Mouse (Mus musculus) myocyte (in vitro differentiated cells): ENCODE data around the gene Odf3l2. TPM values are rescaled to one million over a fixed set of nuclear protein-coding genes. Genes with fewer than 3 reads are reported as not detected.

Source experiments
- H3K27me3 ChIP-seq: one replicate; pipeline ENCODE4 v1.6.1; 2011; ENCODE audit not compliant: control insufficient read depth, insufficient read depth, insufficient read length
- H3K36me3 ChIP-seq: one replicate; pipeline ENCODE4 v1.6.1; 2011; ENCODE audit not compliant: control insufficient read depth, insufficient read depth
- H3K4me2 ChIP-seq: one replicate; pipeline ENCODE4 v1.6.1; 2011; ENCODE audit warnings: low read depth, control low read depth
- H3K4me3 ChIP-seq: one replicate; pipeline ENCODE4 v1.5.1; 2011; ENCODE audit warnings: mild to moderate bottlenecking, control low read depth, moderate library complexity
- H3K79me2 ChIP-seq: one replicate; pipeline ENCODE4 v1.6.1; 2011; ENCODE audit not compliant: control insufficient read depth, insufficient read depth
- H3ac ChIP-seq: one replicate; pipeline ENCODE4 v1.6.1; 2011; ENCODE audit not compliant: control insufficient read depth, insufficient read length
- CEBPB ChIP-seq: IDR thresholded peaks from 2 replicates; pipeline ENCODE4 v1.6.1; 2011; ENCODE audit warnings: mild to moderate bottlenecking, moderate library complexity; ENCODE audit not compliant: poor library complexity, insufficient read depth, severe bottlenecking
- E2F4 ChIP-seq: IDR thresholded peaks from one replicate; pipeline ENCODE4 v1.6.1; 2011; ENCODE audit warnings: mild to moderate bottlenecking, control low read depth, moderate library complexity; ENCODE audit not compliant: insufficient read depth
- MAX ChIP-seq: IDR thresholded peaks from one replicate; pipeline ENCODE4 v1.6.1; 2011; ENCODE audit warnings: low read depth, mild to moderate bottlenecking, control low read depth
- MYOD1 ChIP-seq, 3 experiments: IDR thresholded peaks; one replicate each; pipeline ENCODE4 v1.6.1; 2011; ENCODE audit warnings: control low read depth in 2 of 3, low read depth in 2 of 3, mild to moderate bottlenecking in 2 of 3, moderate library complexity in 1 of 3; ENCODE audit not compliant: insufficient read length in 2 of 3, control insufficient read depth in 1 of 3
- MYOG ChIP-seq, 3 experiments: IDR thresholded peaks; one replicate each; pipeline ENCODE4 v1.6.1; 2011; ENCODE audit warnings: control low read depth in 2 of 3, low read depth in 2 of 3, mild to moderate bottlenecking in 2 of 3; ENCODE audit not compliant: insufficient read length in 2 of 3, control insufficient read depth in 1 of 3, insufficient read depth in 1 of 3
- POLR2A ChIP-seq: IDR thresholded peaks from one replicate; pipeline ENCODE4 v1.6.1; 2011; ENCODE audit warnings: low read depth, mild to moderate bottlenecking, control low read depth, moderate library complexity; ENCODE audit not compliant: insufficient read length
- POLR2AphosphoS2 ChIP-seq: IDR thresholded peaks from one replicate; pipeline ENCODE4 v1.6.1; 2011; ENCODE audit warnings: low read depth, control low read depth; ENCODE audit not compliant: insufficient read length
- REST ChIP-seq: IDR thresholded peaks from one replicate; pipeline ENCODE4 v1.6.1; 2011; ENCODE audit warnings: mild to moderate bottlenecking, control low read depth, moderate library complexity; ENCODE audit not compliant: insufficient read depth, insufficient read length
- SRF ChIP-seq: IDR thresholded peaks from one replicate; pipeline ENCODE4 v1.6.1; 2011; ENCODE audit warnings: low read depth; ENCODE audit not compliant: control insufficient read depth, insufficient read length
- TCF12 ChIP-seq: IDR thresholded peaks from one replicate; pipeline ENCODE4 v1.6.1; 2011; ENCODE audit warnings: mild to moderate bottlenecking, control low read depth; ENCODE audit not compliant: poor library complexity, insufficient read depth, severe bottlenecking
- TCF3 ChIP-seq: IDR thresholded peaks from one replicate; pipeline ENCODE4 v1.6.1; 2011; ENCODE audit warnings: low read depth, control low read depth; ENCODE audit not compliant: insufficient read length
- USF1 ChIP-seq: IDR thresholded peaks from one replicate; pipeline ENCODE4 v1.6.1; 2011; ENCODE audit warnings: low read depth, mild to moderate bottlenecking, control low read depth, moderate library complexity
- polyA plus RNA-seq: library from polyadenylated mRNA; unstranded; fragments of >200 nt; fragmentation: generic; extraction: Trizol; gene quantifications from one replicate; pipeline ENCODE4 v1.2.1, GENCODE M21; 2012; ENCODE audit warnings: missing spikeins

Gene Odf3l2
- polyA plus RNA-seq, 1 experiment: not detected

- TF ChIP-seq TCF12 (no peak), MYOG (IDR thresholded peaks at IDR 0.05; ENCODE audit: control insufficient read depth in 1 of 3, insufficient read depth in 1 of 3, insufficient read length in 2 of 3, low read depth in 2 of 3) (no peak), SRF (no peak), CEBPB (no peak), E2F4 (no peak), POLR2AphosphoS2 (no peak), USF1 (no peak), POLR2A (no peak), MAX (no peak), TCF3 (no peak), REST (no peak), MYOD1 (IDR thresholded peaks at IDR 0.05; ENCODE audit: control insufficient read depth in 1 of 3, insufficient read length in 2 of 3, low read depth in 2 of 3) (no peak)
- Histone ChIP-seq H3K27me3 (peaks cover 34% of the 10 kb centered on the region), H3K4me2 (no peak overlapping the region), H3K79me2 (no peaks in the 10 kb centered on the region), H3K36me3 (no peaks in the 10 kb centered on the region), H3ac (no peak overlapping the region), H3K4me3 (no peak overlapping the region)
These were observed 50.0 kb downstream of the Odf3l2 start for GRCm38 (mm10) chr10:79595590-79595929.

- H3K27me3 ChIP-seq: peaks cover 30% of the 10 kb centered on the region
These were observed 50.5 kb downstream of the Odf3l2 start for GRCm38 (mm10) chr10:79594872-79595589.

GRCm38 (mm10) chr10:79594111-79594510, 51.4 kb downstream of the Odf3l2 start:
- Histone ChIP-seq H3K36me3 (no peaks in the 10 kb centered on the region), H3K27me3 (peaks cover 29% of the 10 kb centered on the region), H3K4me3 (no peak overlapping the region), H3K4me2 (no peak overlapping the region), H3K79me2 (no peaks in the 10 kb centered on the region), H3ac (no peak overlapping the region)
- no peak for TF ChIP-seq TCF3
- no peak for TF ChIP-seq E2F4
- TF ChIP-seq REST: no peak
- no peak for TF ChIP-seq MAX
- no peak for TF ChIP-seq TCF12
- no peak for TF ChIP-seq POLR2AphosphoS2
- TF ChIP-seq SRF: no peak
- no peak for TF ChIP-seq USF1
- no peak for TF ChIP-seq MYOD1 (IDR thresholded peaks at IDR 0.05; ENCODE audit: control insufficient read depth in 1 of 3, insufficient read length in 2 of 3, low read depth in 2 of 3)
- no peak for TF ChIP-seq MYOG (IDR thresholded peaks at IDR 0.05; ENCODE audit: control insufficient read depth in 1 of 3, insufficient read depth in 1 of 3, insufficient read length in 2 of 3, low read depth in 2 of 3)
- TF ChIP-seq POLR2A: no peak
- no peak for TF ChIP-seq CEBPB

More at GRCm38 (mm10) chr10:79594872-79595589, 50.5 kb downstream of the Odf3l2 start:
- Histone ChIP-seq H3K4me2 (no peak overlapping the region), H3K79me2 (no peaks in the 10 kb centered on the region), H3K4me3 (no peak overlapping the region), H3ac (no peak overlapping the region), H3K36me3 (no peaks in the 10 kb centered on the region)
- TF ChIP-seq REST (no peak), MYOD1 (IDR thresholded peaks at IDR 0.05; ENCODE audit: control insufficient read depth in 1 of 3, insufficient read length in 2 of 3, low read depth in 2 of 3) (no peak), SRF (no peak), USF1 (no peak), MYOG (IDR thresholded peaks at IDR 0.05; ENCODE audit: control insufficient read depth in 1 of 3, insufficient read depth in 1 of 3, insufficient read length in 2 of 3, low read depth in 2 of 3) (no peak), POLR2AphosphoS2 (no peak), MAX (no peak), TCF3 (no peak), POLR2A (no peak), TCF12 (no peak), CEBPB (no peak)

- Histone ChIP-seq H3K36me3 (no peaks in the 10 kb centered on the region), H3K27me3 (peaks cover 4% of the 10 kb centered on the region), H3ac (no peak overlapping the region), H3K79me2 (no peaks in the 10 kb centered on the region), H3K4me3 (no peak overlapping the region), H3K4me2 (no peak overlapping the region)
- TF ChIP-seq MYOD1 (IDR thresholded peaks at IDR 0.05; ENCODE audit: control insufficient read depth in 1 of 3, insufficient read length in 2 of 3, low read depth in 2 of 3) (no peak), E2F4 (no peak), USF1 (no peak), TCF12 (no peak), REST (no peak), SRF (no peak), POLR2A (no peak), MAX (no peak), CEBPB (no peak)
These were observed 54.8 kb downstream of the Odf3l2 start for GRCm38 (mm10) chr10:79590702-79591101.

Other genes starting within 250 kb of the Odf3l2 start
- gene Vmn2r83, start 177.0 kb downstream of the Odf3l2 start, polyA plus RNA-seq: not detected
- gene Plpp2, start 111.9 kb downstream of the Odf3l2 start, polyA plus RNA-seq: 68.7 TPM
- gene Mier2, start 90.5 kb downstream of the Odf3l2 start, polyA plus RNA-seq: 26.6 TPM
- gene Theg, start 58.4 kb downstream of the Odf3l2 start, polyA plus RNA-seq: not detected
- gene C2cd4c, start 31.7 kb downstream of the Odf3l2 start, polyA plus RNA-seq: 0.01 TPM
- 2.3 TPM for gene Shc2, start 7.8 kb downstream of the Odf3l2 start, polyA plus RNA-seq
- gene Madcam1, start 18.8 kb upstream of the Odf3l2 start, polyA plus RNA-seq: not detected
- gene Tpgs1, start 23.6 kb upstream of the Odf3l2 start, polyA plus RNA-seq: 80.2 TPM
- 299 TPM for gene Cdc34, start 36.5 kb upstream of the Odf3l2 start, polyA plus RNA-seq
- 0.71 TPM for gene Gzmm, start 43.3 kb upstream of the Odf3l2 start, polyA plus RNA-seq
- 1,268 TPM for gene Bsg, start 58.8 kb upstream of the Odf3l2 start, polyA plus RNA-seq
- 0.35 TPM for gene Hcn2, start 70.9 kb upstream of the Odf3l2 start, polyA plus RNA-seq
- gene Polrmt, start 100.8 kb upstream of the Odf3l2 start, polyA plus RNA-seq: 82.3 TPM
- gene Fgf22, start 109.3 kb upstream of the Odf3l2 start, polyA plus RNA-seq: 0.26 TPM
- gene Rnf126, start 121.2 kb upstream of the Odf3l2 start, polyA plus RNA-seq: 91.3 TPM
- 28.9 TPM for gene Fstl3, start 131.5 kb upstream of the Odf3l2 start, polyA plus RNA-seq
- gene Prss57, start 145.2 kb upstream of the Odf3l2 start, polyA plus RNA-seq: 0.07 TPM
- 70.0 TPM for gene Palm, start 147.8 kb upstream of the Odf3l2 start, polyA plus RNA-seq
- 0.06 TPM for gene Misp, start 175.3 kb upstream of the Odf3l2 start, polyA plus RNA-seq
- 158 TPM for gene Ptbp1, start 208.7 kb upstream of the Odf3l2 start, polyA plus RNA-seq
- gene Prtn3, start 228.7 kb upstream of the Odf3l2 start, polyA plus RNA-seq: 0.22 TPM
- gene Plppr3, start 228.9 kb upstream of the Odf3l2 start, polyA plus RNA-seq: 5.4 TPM
- gene Elane, start 240.5 kb upstream of the Odf3l2 start, polyA plus RNA-seq: not detected
- not detected for gene Cfd, start 245.1 kb upstream of the Odf3l2 start, polyA plus RNA-seq